Mouse (Mus musculus) kidney, postnatal 36 days (tissue): ENCODE results near the gene Qpctl.

Source experiments
- DNase-seq, 2 experiments: peaks; one replicate each; pipeline ENCODE4 v3.0.0; 2021 to 2022; ENCODE audit warnings: mixed read lengths in 2 of 2

The Qpctl gene

GRCm38 (mm10) chr7:19148875-19149541, at the start of gene Qpctl:
Gene Qpctl, minus strand, starts transcription at chr7:19149291.
- peak; percentile 99 to 100 for DNase-seq

- peak in 1 of 2 experiments; percentile 67 for DNase-seq
These were observed 48.9 kb upstream of the Qpctl start for GRCm38 (mm10) chr7:19197985-19198384.

GRCm38 (mm10) chr7:19196676-19197075, 47.6 kb upstream of the Qpctl start:
- DNase-seq, result peak; percentile 23 to 71

- DNase-seq, result peak in 1 of 2 experiments; percentile 18
These were observed 45.6 kb upstream of the Qpctl start for GRCm38 (mm10) chr7:19194676-19195075.

- peak; percentile 29 to 52 for DNase-seq
These were observed 35.7 kb upstream of the Qpctl start for GRCm38 (mm10) chr7:19184758-19185157.

GRCm38 (mm10) chr7:19184250-19184649, 35.2 kb upstream of the Qpctl start:
- peak; percentile 17 to 32 for DNase-seq

GRCm38 (mm10) chr7:19180862-19181429, 31.9 kb upstream of the Qpctl start:
- DNase-seq, result peak; percentile 46 to 84

- DNase-seq, result no peak
These were observed 30.8 kb upstream of the Qpctl start for GRCm38 (mm10) chr7:19179936-19180335.

- DNase-seq, result peak; percentile 66 to 86
These were observed 30.1 kb upstream of the Qpctl start for GRCm38 (mm10) chr7:19179173-19179572.

- DNase-seq, result peak; percentile 71 to 90
These were observed 29.5 kb upstream of the Qpctl start for GRCm38 (mm10) chr7:19178443-19179092.

- DNase-seq, result no peak
These were observed 28.9 kb upstream of the Qpctl start for GRCm38 (mm10) chr7:19178035-19178434.

GRCm38 (mm10) chr7:19177216-19177615, 28.1 kb upstream of the Qpctl start:
- no peak for DNase-seq

GRCm38 (mm10) chr7:19176516-19176947, 27.4 kb upstream of the Qpctl start:
- no peak for DNase-seq

GRCm38 (mm10) chr7:19175708-19176515, 26.8 kb upstream of the Qpctl start, which contains the start of gene Eml2:
Gene Eml2, plus strand, starts transcription at chr7:19176421.
- peak; percentile 21 to 65 for DNase-seq

- peak; percentile 76 to 92 for DNase-seq
These were observed 23.8 kb upstream of the Qpctl start for GRCm38 (mm10) chr7:19172874-19173273.

- DNase-seq, result no peak
These were observed 22.7 kb upstream of the Qpctl start for GRCm38 (mm10) chr7:19171831-19172230.

GRCm38 (mm10) chr7:19170142-19170541, 21.1 kb upstream of the Qpctl start:
- no peak for DNase-seq

GRCm38 (mm10) chr7:19169506-19169905, 20.4 kb upstream of the Qpctl start:
- no peak for DNase-seq

- DNase-seq, result no peak
These were observed 17.9 kb upstream of the Qpctl start for GRCm38 (mm10) chr7:19166990-19167389.

GRCm38 (mm10) chr7:19165656-19166423, 16.7 kb upstream of the Qpctl start, which contains the start of gene Gipr:
Gene Gipr, minus strand, starts transcription at chr7:19166127.
- no peak for DNase-seq

GRCm38 (mm10) chr7:19164978-19165377, 15.9 kb upstream of the Qpctl start:
- no peak for DNase-seq

GRCm38 (mm10) chr7:19164189-19164588, 15.1 kb upstream of the Qpctl start:
- peak; percentile 13 to 56 for DNase-seq
